Mouse (Mus musculus): Measurements from ENCODE around the gene Spata31d1a. TPM values are rescaled to one million over a fixed set of nuclear protein-coding genes. Genes with fewer than 3 reads are reported as not detected.

The Spata31d1a gene
- polyA plus RNA-seq, 1 experiment from 2014 or later: not detected

- WGBS: 49% methylated on average over 4 of the region's 4 CpGs
- peaks cover 5% of the 10 kb centered on the region for H3K4me1 ChIP-seq (replicated peaks)
- no peak for ATAC-seq (ENCODE audit: insufficient number of reproducible peaks, insufficient read depth, low FRiP score, low TSS enrichment, low read depth)
These were observed 30.8 kb downstream of the Spata31d1a start for GRCm38 (mm10) chr13:59679306-59679705.

GRCm38 (mm10) chr13:59676316-59677229, 33.6 kb downstream of the Spata31d1a start:
- Histone ChIP-seq H3K9ac (replicated peaks) (no peak overlapping the region), H3K4me1 (replicated peaks) (peaks cover 16% of the 10 kb centered on the region), H3K27ac (no peak overlapping the region), H3K27me3 (no peaks in the 10 kb centered on the region), H3K4me3 (replicated peaks) (no peak overlapping the region), H3K36me3 (no peaks in the 10 kb centered on the region), H3K4me2 (no peak overlapping the region), H3K9me3 (no peaks in the 10 kb centered on the region)
- WGBS: 76% methylated on average over 12 of the region's 12 CpGs
- ATAC-seq (ENCODE audit: insufficient number of reproducible peaks, insufficient read depth, low FRiP score, low TSS enrichment, low read depth): no peak

More at GRCm38 (mm10) chr13:59679306-59679705, 30.8 kb downstream of the Spata31d1a start:
- H3K27me3 ChIP-seq: no peaks in the 10 kb centered on the region
- H3K4me2 ChIP-seq: no peak overlapping the region
- H3K36me3 ChIP-seq: no peaks in the 10 kb centered on the region
- H3K4me3 ChIP-seq (replicated peaks): no peak overlapping the region
- H3K9me3 ChIP-seq: no peaks in the 10 kb centered on the region
- H3K9ac ChIP-seq (replicated peaks): no peak overlapping the region
- no peak overlapping the region for H3K27ac ChIP-seq

GRCm38 (mm10) chr13:59675151-59676011, 34.7 kb downstream of the Spata31d1a start, which contains the start of gene Golm1:
TSS of gene Golm1 (minus strand) at chr13:59675811.
- no peaks in the 10 kb centered on the region for H3K36me3 ChIP-seq
- H3K4me2 ChIP-seq: peak within 1 kb of the TSS; percentile 77
- H3K27me3 ChIP-seq: no peaks in the 10 kb centered on the region
- H3K9me3 ChIP-seq: no peaks in the 10 kb centered on the region
- peak within 1 kb of the TSS; percentile 78 for H3K4me3 ChIP-seq (replicated peaks)
- peak within 1 kb of the TSS; percentile 85 for H3K27ac ChIP-seq
- under 1% methylated on average over 49 of the region's 61 CpGs for WGBS
- peaks cover 16% of the 10 kb centered on the region for H3K4me1 ChIP-seq (replicated peaks)
- ATAC-seq (ENCODE audit: insufficient number of reproducible peaks, insufficient read depth, low FRiP score, low TSS enrichment, low read depth): peak; percentile 81
- peak within 1 kb of the TSS; percentile 85 for H3K9ac ChIP-seq (replicated peaks)

- peak overlapping the region; percentile 85 for H3K9ac ChIP-seq (replicated peaks)
- H3K9me3 ChIP-seq: no peaks in the 10 kb centered on the region
- WGBS: 0% methylated on average over 13 of the region's 13 CpGs
- peak overlapping the region; percentile 77 for H3K4me2 ChIP-seq
- H3K27ac ChIP-seq: peak overlapping the region; percentile 85
- H3K36me3 ChIP-seq: no peaks in the 10 kb centered on the region
- ATAC-seq (ENCODE audit: insufficient number of reproducible peaks, insufficient read depth, low FRiP score, low TSS enrichment, low read depth): no peak
- peaks cover 16% of the 10 kb centered on the region for H3K4me1 ChIP-seq (replicated peaks)
- no peaks in the 10 kb centered on the region for H3K27me3 ChIP-seq
- peak overlapping the region; percentile 78 for H3K4me3 ChIP-seq (replicated peaks)
These were observed 35.4 kb downstream of the Spata31d1a start for GRCm38 (mm10) chr13:59674761-59675150.

GRCm38 (mm10) chr13:59674215-59674614, 35.9 kb downstream of the Spata31d1a start:
- peak overlapping the region; percentile 77 for H3K4me2 ChIP-seq
- WGBS: 11% methylated on average over 3 of the region's 3 CpGs
- H3K4me1 ChIP-seq (replicated peaks): peaks cover 16% of the 10 kb centered on the region
- H3K9ac ChIP-seq (replicated peaks): peak overlapping the region; percentile 85; the same call in 1 of the 2 replicates
- ATAC-seq (ENCODE audit: insufficient number of reproducible peaks, insufficient read depth, low FRiP score, low TSS enrichment, low read depth): no peak
- H3K27ac ChIP-seq: no peak overlapping the region
- peak overlapping the region; percentile 78 for H3K4me3 ChIP-seq (replicated peaks)
- H3K36me3 ChIP-seq: no peaks in the 10 kb centered on the region
- no peaks in the 10 kb centered on the region for H3K9me3 ChIP-seq
- H3K27me3 ChIP-seq: no peaks in the 10 kb centered on the region

GRCm38 (mm10) chr13:59673597-59673996, 36.5 kb downstream of the Spata31d1a start:
- no peak for ATAC-seq (ENCODE audit: insufficient number of reproducible peaks, insufficient read depth, low FRiP score, low TSS enrichment, low read depth)
- Histone ChIP-seq H3K4me2 (peak overlapping the region; percentile 41), H3K27ac (no peak overlapping the region)

GRCm38 (mm10) chr13:59672248-59672647, 37.9 kb downstream of the Spata31d1a start:
- Histone ChIP-seq H3K9me3 (no peaks in the 10 kb centered on the region), H3K4me3 (replicated peaks) (no peak overlapping the region), H3K4me1 (replicated peaks) (peaks cover 20% of the 10 kb centered on the region), H3K4me2 (no peak overlapping the region), H3K27ac (no peak overlapping the region), H3K27me3 (no peaks in the 10 kb centered on the region), H3K9ac (replicated peaks) (no peak overlapping the region), H3K36me3 (peaks cover 4% of the 10 kb centered on the region; the same call in 1 of the 2 replicates)
- WGBS: 57% methylated on average over 6 of the region's 6 CpGs
- ATAC-seq (ENCODE audit: insufficient number of reproducible peaks, insufficient read depth, low FRiP score, low TSS enrichment, low read depth): no peak

More at GRCm38 (mm10) chr13:59673597-59673996, 36.5 kb downstream of the Spata31d1a start:
- Histone ChIP-seq H3K27me3 (no peaks in the 10 kb centered on the region), H3K4me3 (replicated peaks) (no peak overlapping the region), H3K4me1 (replicated peaks) (peaks cover 18% of the 10 kb centered on the region), H3K9ac (replicated peaks) (0 out of 2 replicates have a peak overlapping the region, but pooled peaks have one; percentile 27), H3K36me3 (no peaks in the 10 kb centered on the region), H3K9me3 (no peaks in the 10 kb centered on the region)
- 52% methylated on average over 7 of the region's 7 CpGs for WGBS

- no peak for ATAC-seq (ENCODE audit: insufficient number of reproducible peaks, insufficient read depth, low FRiP score, low TSS enrichment, low read depth)
- H3K4me1 ChIP-seq (replicated peaks): peaks cover 20% of the 10 kb centered on the region
- no peak overlapping the region for H3K4me2 ChIP-seq
- no peak overlapping the region for H3K9ac ChIP-seq (replicated peaks)
- H3K4me3 ChIP-seq (replicated peaks): no peak overlapping the region
- peaks cover 7% of the 10 kb centered on the region; the same call in 1 of the 2 replicates for H3K36me3 ChIP-seq
- H3K27me3 ChIP-seq: no peaks in the 10 kb centered on the region
- 76% methylated on average over 2 of the region's 2 CpGs for WGBS
- H3K9me3 ChIP-seq: no peaks in the 10 kb centered on the region
- no peak overlapping the region for H3K27ac ChIP-seq
These were observed 38.6 kb downstream of the Spata31d1a start for GRCm38 (mm10) chr13:59671521-59671920.

- Histone ChIP-seq H3K4me3 (replicated peaks) (no peak overlapping the region), H3K9me3 (no peaks in the 10 kb centered on the region), H3K4me2 (no peak overlapping the region), H3K27ac (no peak overlapping the region), H3K36me3 (peaks cover 12% of the 10 kb centered on the region), H3K9ac (replicated peaks) (no peak overlapping the region), H3K27me3 (no peaks in the 10 kb centered on the region), H3K4me1 (replicated peaks) (peaks cover 20% of the 10 kb centered on the region)
- 89% methylated on average over 10 of the region's 10 CpGs for WGBS
- ATAC-seq (ENCODE audit: insufficient number of reproducible peaks, insufficient read depth, low FRiP score, low TSS enrichment, low read depth): no peak
These were observed 40.2 kb downstream of the Spata31d1a start for GRCm38 (mm10) chr13:59669946-59670345.

- no peaks in the 10 kb centered on the region for H3K9me3 ChIP-seq
- H3K9ac ChIP-seq (replicated peaks): no peak overlapping the region
- WGBS: 51% methylated on average over 11 of the region's 11 CpGs
- no peak overlapping the region for H3K27ac ChIP-seq
- peaks cover 10% of the 10 kb centered on the region for H3K4me1 ChIP-seq (replicated peaks)
- H3K4me3 ChIP-seq (replicated peaks): no peak overlapping the region
- H3K4me2 ChIP-seq: no peak overlapping the region
- no peak for ATAC-seq (ENCODE audit: insufficient number of reproducible peaks, insufficient read depth, low FRiP score, low TSS enrichment, low read depth)
- H3K36me3 ChIP-seq: peaks cover 25% of the 10 kb centered on the region
- no peaks in the 10 kb centered on the region for H3K27me3 ChIP-seq
These were observed 41.5 kb downstream of the Spata31d1a start for GRCm38 (mm10) chr13:59668501-59669093.

Data from limb, embryonic 12.5 days (tissue).